ENCODE assay signal across 1 mouse cellular context in the genomic region with DNA sequence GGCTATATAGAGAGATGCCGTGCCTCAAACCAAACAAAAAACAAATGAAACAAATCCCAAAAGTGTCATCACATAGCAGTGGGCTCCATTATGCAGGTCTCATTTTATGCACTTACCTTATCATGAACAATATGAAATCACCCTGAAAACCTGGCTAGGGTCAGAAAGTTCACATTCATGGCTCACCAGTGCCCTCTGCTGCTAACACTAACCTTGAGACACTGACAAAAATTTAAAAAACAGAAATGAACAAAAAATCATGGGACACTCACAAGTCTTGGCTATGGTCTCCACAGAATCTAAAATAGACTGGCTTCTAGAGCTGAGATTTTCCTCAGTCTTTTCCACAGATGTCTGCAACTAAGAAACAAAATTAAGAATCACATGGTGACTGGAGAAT.
A peak's percentile ranks its signal among the peaks of the same experiment; 100 is the strongest.
TF ChIP-seq lines count a peak whose summit lies in the region.

No protein-coding gene starts in this region.

TF ChIP-seq in MEL, 35 proteins besides CTCF, POLR2A, EP300 and RAD21 (continued from another document):
- TF ChIP-seq ZKSCAN1 (IDR thresholded peaks at IDR 0.05; ENCODE audit: low read depth, low read length) (peak; percentile 87), MAZ (IDR thresholded peaks at IDR 0.05; ENCODE audit: low read depth, low read length) (0 out of 2 replicates have a peak, but pooled peaks have one; percentile 31), UBTF (IDR thresholded peaks at IDR 0.05; ENCODE audit: borderline replicate concordance, insufficient read depth, low read depth, low read length) (no peak), SMC3 (IDR thresholded peaks at IDR 0.05; ENCODE audit: low read depth, low read length) (peak; percentile 81), ZC3H11A (IDR thresholded peaks at IDR 0.05; ENCODE audit: low read depth, low read length) (peak; percentile 85), NRF1 (IDR thresholded peaks at IDR 0.05; ENCODE audit: insufficient read depth, low read depth, low read length, poor library complexity, severe bottlenecking) (no peak), POLR2AphosphoS5 (IDR thresholded peaks at IDR 0.05; ENCODE audit: borderline replicate concordance, low read depth, low read length) (no peak), MYB (IDR thresholded peaks at IDR 0.05; ENCODE audit: low read depth, low read length) (no peak), MAFK (IDR thresholded peaks at IDR 0.05; ENCODE audit: borderline replicate concordance, low read depth, low read length) (no peak), MEF2A (IDR thresholded peaks at IDR 0.05; ENCODE audit: extremely low read depth, insufficient replicate concordance, low read depth, low read length, poor library complexity, severe bottlenecking) (no peak), SIN3A (IDR thresholded peaks at IDR 0.05; ENCODE audit: low read length) (peak; percentile 57), ZNF384 (IDR thresholded peaks at IDR 0.05; ENCODE audit: low read depth, low read length) (peak; percentile 35; the same call in 1 of the 2 replicates)
